In the genomic region with DNA sequence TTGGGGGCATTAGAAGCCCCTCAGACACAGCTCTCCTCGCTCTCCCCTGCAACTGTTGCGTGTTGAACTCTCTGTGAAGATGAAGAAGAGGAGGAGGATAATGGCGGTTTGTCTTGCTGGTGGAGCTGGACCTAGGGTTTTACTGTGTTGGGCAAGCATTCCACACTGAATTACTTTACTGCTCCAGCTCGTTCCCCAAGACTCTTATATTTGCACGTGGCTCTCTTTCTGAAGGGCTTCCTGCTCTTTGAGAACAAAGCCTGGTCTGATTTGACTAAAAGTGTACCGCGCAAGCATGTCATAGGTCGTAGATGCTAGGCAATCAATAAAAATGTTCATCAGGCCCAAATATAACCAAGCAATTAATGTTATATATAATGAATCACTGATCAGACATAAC, we compare ENCODE assay signal across 17 mouse cellular contexts.
"Had no signal": no experiment of that assay in that cellular context is flagged by ENCODE, and none has a peak within 500 bp of the region (broad histone marks: within the 10 kb centered on the region; RNA-seq: fewer than 3 reads in every experiment).

No protein-coding gene starts in this region.

- H3K9me3 ChIP-seq: liver, embryonic 15.5 days; megakaryocyte, embryonic 14.5 days; midbrain, embryonic 15.5 days; neural tube, embryonic 12.5 days; stomach, embryonic 15.5 days had no signal

- H3K27me3 ChIP-seq: liver, embryonic 15.5 days; midbrain, embryonic 15.5 days; neural tube, embryonic 12.5 days; stomach, embryonic 15.5 days had no signal

- ATAC-seq: hindbrain, embryonic 16.5 days; inflammation-experienced regulatory T-cells, adult 6 months; midbrain, embryonic 15.5 days had no signal

- H3K4me3 ChIP-seq: layer of hippocampus, adult 2 months; liver, embryonic 15.5 days; megakaryocyte, embryonic 14.5 days; midbrain, embryonic 15.5 days; neural tube, embryonic 12.5 days; stomach, embryonic 15.5 days had no signal

- H3K4me1 ChIP-seq: liver, embryonic 15.5 days; megakaryocyte, embryonic 14.5 days; midbrain, embryonic 15.5 days; neural tube, embryonic 12.5 days; stomach, embryonic 15.5 days had no signal

- DNase-seq: kidney, adult 8-10 months; kidney, postnatal 25 days; left cerebral cortex, postnatal 4 days; retina, postnatal 1 day; right cerebral cortex, postnatal 4 days; thymus, postnatal 36 days had no signal

- H3K36me3 ChIP-seq: liver, embryonic 15.5 days; midbrain, embryonic 15.5 days; neural tube, embryonic 12.5 days; stomach, embryonic 15.5 days had no signal

- H3K4me2 ChIP-seq: liver, embryonic 11.5 days; liver, embryonic 15.5 days; midbrain, embryonic 11.5 days; midbrain, embryonic 15.5 days; neural tube, embryonic 12.5 days; stomach, embryonic 15.5 days had no signal

- H3K27ac ChIP-seq: layer of hippocampus, adult 2 months; liver, embryonic 15.5 days; macrophage; midbrain, embryonic 15.5 days; neural tube, embryonic 12.5 days; stomach, embryonic 15.5 days had no signal

- H3K9ac ChIP-seq: liver, embryonic 15.5 days; midbrain, embryonic 15.5 days; neural tube, embryonic 12.5 days; stomach, embryonic 15.5 days had no signal
